Mouse (Mus musculus) spleen, embryonic (tissue): ENCODE data around the gene Birc3.
"Not testable (repeated sequence)": the region's sequence is repeated elsewhere in the genome, so short reads cannot be mapped to it uniquely, and the experiment has no call there.

ENCODE experiments used
- CTCF ChIA-PET: fragments of 350-600 bp; sonication (Branson Sonifier 250); formaldehyde crosslinking; loops from one replicate; lab custom pipeline; 2022; lab: Charles Lee

Birc3 gene

DNA sequence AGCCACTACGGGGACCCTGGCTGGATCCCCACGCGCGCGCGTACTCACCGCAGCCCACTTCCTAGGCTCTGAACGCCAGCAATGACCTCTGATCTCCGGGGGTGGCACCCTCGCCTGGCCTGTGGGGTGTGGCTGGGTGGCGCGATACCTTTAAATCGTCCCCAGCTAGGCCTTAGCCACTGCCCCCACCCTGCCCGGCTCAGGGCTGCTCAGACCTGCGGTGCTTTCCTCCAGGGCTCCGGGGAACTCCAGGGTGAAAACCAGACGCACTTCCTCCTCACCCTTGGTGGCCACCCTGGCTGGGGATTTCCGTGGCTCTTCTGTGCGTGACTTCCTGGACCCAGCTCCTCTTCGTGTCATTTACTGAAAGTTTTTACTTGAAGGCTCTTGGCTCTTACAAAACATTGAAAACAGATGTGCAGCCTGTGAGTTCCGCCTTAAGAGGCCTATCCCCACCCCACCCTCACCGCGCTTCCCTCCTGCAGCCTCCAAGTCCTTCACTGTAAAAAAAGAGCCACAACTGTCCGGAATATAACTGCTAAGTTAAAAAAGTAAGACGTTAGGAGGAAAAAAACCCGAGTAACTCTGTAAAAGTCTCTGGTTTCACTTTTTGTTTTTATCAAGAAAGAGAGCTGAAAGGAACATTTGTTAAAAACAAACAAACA lies at the start of gene Birc3:
Gene Birc3 (minus strand): TSS at position 412 of the 665 bp plus-strand sequence.
- CTCF ChIA-PET, result interaction anchor here (0.6 kb wide), 3 partner anchors 17 to 133 kb away, joined by 4 to 5 read pairs (median 5); no protein-coding TSS in a partner anchor

DNA sequence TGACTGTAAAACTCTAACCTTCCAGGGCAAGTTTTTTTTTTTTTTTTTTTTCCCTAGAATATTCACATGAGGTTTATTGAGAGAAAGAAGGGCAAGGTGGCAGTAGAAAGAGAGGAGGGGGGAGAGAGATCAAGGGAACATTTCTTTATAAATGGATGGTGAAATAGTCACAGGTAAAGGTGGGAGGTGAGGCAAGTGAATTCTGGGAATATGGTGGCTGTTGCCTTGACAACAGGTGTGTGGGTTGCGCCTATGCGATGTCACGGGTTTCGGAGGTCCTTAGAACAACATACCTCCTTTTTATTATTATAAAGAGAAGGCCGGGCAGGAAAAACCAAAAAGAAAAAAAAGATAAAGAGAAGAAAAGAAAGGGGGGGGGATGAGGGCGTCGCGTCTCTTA lies 41.9 kb upstream of the Birc3 start:
- CTCF ChIA-PET, result interaction anchor here (0.6 kb wide), 1 partner anchor 11 kb away, joined by 6 read pairs; no protein-coding TSS in a partner anchor

DNA sequence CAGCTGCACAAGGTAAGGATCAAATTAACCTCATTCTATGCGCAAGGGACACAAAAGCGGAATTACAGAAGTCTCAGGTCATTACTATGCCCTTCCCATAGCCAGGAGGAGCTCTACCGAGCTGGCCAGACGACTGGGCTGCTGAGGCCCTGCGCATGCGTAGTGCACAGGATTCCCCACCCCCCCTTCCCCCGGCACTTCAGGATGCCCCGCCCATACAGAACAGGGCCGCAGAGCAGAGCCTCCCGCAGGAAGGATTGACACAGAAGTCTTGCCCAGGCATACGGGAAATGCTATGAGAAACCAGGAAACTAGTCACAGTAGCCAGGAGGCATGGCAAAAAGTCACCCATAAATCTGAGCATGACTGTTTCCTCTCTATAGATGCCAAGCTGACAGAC lies 41.5 kb upstream of the Birc3 start:
- CTCF ChIA-PET, result interaction anchor here (0.6 kb wide), 1 partner anchor 10 kb away, joined by 6 read pairs; no protein-coding TSS in a partner anchor

DNA sequence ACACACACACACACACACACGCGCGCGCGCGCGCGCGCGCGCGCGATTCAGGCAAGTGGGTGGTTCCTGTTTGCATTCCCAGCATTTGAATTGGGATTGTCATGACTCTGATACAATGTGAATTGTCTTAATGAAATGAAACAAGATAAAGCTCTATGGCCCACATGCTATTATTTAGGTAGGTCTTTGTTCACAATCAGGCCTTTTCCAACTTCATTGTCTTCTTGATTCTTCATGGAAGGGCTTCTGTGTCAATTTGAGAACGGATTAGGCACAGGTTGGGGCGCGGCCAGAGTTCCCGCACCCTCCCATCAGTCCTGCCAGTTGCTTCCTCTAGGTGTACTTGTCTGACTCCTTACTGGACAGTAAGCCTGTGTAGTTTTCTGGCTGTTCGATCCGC lies 41.0 kb upstream of the Birc3 start:
- CTCF ChIA-PET, result no interaction called here

DNA sequence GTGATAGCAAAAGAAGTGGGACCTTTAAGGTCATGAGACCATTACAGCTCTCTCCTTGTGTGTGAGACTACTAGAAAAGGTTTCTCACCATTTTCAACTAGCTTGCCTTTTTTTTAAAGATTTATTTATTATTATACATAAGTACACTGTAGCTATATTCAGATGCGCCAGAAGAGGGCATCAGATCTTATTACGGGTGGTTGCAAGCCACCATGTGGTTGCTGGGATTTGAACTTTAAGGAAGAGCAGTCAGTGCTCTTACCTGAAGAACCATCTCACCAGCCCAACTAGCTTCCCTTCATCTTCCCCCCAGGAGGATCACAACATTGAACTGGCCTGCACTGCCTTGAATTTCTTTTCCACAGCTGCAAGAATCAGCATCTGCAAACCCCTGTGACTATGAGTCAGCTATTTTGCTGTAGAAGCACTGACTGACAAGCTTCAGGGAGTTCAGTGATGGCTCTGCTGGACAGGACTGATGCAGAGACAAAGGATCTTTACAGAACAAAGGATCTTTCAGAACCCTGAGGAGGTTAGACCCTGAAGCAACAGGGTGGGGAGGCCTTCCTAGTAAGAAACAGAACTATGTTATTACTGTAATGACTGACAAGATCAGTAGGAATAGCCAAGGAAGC lies 34.5 kb upstream of the Birc3 start:
- CTCF ChIA-PET, result interaction anchor here (0.6 kb wide), 1 partner anchor 167 kb away, joined by 6 read pairs; no protein-coding TSS in a partner anchor

DNA sequence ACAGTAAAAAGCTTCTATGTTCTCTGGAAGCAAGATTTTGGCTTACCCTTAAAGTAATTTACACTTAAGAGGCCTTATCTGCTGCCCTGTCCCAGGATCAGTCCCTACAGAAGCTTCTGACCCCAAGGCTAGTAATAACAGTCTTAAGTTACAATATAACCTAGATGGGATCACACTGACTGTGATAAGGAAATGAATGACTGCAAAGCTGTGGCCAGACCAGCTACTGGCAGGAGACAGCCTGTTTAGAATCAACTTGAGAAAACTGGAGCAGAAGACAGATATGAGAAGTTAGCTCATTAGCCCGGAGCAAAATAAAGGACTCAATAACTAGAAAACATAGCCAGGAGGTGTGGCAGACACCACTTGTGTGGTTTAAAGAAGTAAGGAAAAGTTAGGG lies 33.6 kb upstream of the Birc3 start:
- CTCF ChIA-PET, result no interaction called here

DNA sequence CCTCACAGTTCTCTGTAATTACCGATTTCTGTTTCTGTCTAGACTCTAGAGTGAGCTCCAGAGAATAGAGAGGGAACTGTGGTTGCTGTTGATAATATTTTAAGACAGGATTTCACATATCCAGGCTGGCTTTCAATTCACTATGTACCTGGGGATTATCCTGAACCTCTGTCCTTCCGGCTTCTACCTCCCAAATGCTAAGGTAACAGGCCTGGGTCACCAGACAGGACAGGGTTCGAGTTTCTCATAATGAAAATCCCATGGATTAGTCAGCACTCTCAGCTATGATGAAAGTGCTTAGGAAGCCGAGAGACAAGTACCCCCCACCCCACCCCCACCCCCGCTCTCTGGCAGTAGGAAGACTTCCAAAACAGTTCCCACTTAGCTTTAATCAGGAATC lies 30.8 kb upstream of the Birc3 start:
- CTCF ChIA-PET, result interaction anchor here (0.7 kb wide), 1 partner anchor 11 kb away, joined by 6 read pairs; no protein-coding TSS in a partner anchor

DNA sequence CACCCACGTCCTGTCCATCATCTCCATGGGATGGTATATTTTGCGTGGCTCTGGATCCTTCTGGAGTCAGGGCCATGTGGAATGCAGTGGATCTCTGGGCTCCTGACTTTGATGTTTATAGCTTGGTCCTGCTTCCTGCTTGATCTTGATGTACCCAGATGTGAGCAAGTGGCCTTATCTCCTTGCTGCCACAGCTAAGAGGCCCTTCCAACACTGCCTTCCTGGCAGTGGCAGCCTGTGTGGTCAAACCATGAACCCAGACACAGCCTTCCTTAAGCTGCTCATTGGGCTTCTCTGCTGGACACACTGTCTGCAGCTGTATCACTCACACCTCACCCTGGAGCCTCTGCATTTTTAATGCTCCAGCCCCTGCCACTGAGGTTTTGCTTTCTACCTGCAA lies 30.3 kb upstream of the Birc3 start:
- CTCF ChIA-PET, result no interaction called here

DNA sequence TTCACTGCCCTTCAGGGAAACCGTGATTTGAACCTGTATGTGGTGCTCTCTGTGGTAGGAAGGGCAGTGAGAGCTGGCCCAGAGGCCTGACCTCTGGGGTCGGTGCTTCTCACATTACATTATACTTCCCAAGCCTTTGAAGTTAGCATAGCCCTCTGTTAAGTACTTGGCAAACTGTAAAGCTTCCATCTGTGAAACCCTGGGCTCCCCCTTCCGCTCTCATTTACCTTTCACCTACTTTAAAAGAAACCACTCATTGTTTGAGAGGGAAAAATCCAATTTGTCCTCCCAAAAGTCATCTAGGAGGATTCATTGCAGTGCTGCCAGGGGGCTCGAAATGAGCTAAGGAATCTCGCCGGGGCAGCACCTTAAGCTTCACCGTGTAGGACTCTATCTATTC lies 29.3 kb upstream of the Birc3 start:
- CTCF ChIA-PET, result interaction anchor here (0.6 kb wide), 1 partner anchor 24 kb away, joined by 3 read pairs; no protein-coding TSS in a partner anchor

DNA sequence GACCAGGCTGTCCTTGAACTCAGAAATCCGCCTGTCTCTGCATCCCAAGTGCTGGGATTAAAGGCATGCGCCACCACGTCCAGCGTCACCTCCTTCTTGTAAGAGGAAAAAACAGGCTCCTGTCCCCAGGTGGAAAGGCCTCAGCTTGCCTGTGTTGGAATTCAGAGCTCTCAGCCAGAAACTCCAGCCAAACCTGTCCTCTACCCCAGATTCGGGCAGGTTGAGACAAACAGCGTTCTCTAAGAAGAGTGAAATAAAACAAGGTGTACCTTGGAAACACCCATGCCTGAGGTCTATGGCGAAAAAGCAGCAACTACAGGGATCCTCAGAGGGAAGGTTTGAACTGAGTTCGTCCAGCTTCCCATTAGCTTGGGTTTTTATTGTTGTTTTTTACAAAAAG lies 28.0 kb upstream of the Birc3 start:
- CTCF ChIA-PET, result no interaction called here

DNA sequence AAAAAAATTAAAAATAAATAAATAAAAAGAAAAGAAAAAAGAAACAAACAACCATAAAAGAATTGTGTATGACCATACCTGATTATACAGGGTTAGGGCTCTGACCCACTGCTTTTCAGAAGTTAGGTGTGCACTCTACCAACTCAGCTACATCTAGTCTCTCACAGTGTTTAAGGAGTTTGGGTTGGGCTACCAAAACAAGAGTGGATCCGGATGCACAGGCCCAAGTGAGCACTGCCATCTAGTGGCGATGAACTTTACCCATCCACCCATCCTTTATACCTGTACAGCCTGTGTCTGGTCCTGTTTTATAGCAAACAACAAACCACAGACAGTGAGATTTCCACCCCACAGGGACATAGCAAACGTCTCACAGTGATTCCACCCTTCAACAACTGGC lies 24.5 kb upstream of the Birc3 start:
- CTCF ChIA-PET, result no interaction called here

DNA sequence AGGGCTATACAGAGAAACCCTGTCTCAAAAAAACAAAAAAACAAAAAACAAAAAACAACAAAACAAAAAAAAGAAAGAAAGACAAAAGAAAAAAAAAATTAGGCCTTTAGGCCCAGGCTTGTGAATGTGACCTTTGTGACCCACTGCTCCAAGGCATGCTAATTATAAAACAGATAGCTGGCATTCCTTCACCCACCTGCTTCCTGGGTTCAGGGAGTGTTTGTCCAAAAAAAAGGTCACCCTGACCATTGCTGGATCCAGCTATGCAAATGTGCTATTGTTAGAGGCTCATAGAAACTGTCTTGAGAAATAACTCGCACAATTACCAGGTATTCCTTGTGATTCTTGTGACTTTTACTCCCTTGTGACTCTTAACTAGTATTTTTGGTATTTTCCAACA lies 18.8 kb upstream of the Birc3 start:
- CTCF ChIA-PET, result not testable (repeated sequence)

DNA sequence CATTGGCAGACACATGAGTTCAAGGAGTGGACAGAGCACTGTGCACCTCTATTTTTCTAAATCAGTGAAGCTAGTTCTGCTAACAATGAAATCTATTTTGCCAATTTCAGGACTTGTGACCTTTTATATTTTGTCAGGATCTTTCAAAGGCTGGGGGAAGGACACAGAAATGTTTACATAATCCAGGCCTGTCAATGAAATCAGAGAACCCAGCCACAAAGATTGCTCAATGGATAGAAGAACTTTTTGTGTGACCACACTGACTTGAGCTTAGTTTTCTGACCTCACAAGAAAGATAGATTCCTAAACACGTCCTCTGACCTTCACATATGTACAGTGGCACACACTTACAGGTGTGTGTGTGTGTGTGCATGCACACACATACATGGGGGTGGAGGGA lies 18.2 kb upstream of the Birc3 start:
- CTCF ChIA-PET, result no interaction called here

DNA sequence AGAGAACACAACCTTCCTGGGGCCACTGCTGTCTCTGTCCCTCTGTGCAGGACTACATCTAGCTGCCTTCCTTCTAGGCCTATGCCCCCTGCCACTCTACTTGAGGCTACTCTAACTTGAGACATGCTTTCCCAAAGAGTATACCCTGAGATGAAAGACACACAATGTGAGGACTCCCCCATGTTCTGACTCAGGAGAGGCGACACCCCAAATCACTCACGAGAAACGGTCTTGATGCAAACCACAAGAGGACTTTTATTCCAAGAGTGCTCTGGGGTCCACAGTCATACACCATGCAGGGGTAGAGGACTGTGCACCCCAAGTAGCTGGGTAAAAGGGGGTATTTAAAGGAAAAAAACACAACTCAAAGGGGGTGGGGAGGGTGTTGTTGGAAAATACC lies 11.4 kb upstream of the Birc3 start:
- CTCF ChIA-PET, result no interaction called here

DNA sequence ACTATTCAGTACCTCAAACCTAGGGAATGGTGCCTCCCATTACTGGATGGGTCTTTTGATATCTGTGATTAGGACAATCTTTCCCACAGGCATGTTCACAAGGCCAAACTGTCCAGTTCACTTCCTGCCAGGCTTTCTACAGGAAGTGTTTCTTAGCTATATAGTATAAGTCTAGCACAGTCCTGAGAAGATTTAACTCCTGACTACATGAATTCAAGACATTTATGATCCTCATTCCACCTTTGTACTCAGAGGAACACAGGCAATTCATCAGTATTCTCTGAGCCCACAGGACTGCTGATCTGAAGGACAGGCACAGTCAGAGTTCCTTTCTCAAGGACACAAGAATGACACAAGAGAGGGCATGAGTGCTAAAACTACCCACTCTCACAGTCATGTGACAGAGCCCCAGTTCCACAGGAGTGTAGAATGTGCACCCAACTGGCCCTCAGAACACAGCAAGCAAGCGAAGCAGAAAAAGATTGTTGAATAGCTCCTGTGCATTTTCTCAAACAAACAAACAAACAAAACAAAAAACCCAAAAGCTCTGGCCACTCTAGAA lies 9.4 kb upstream of the Birc3 start:
- CTCF ChIA-PET, result no interaction called here

DNA sequence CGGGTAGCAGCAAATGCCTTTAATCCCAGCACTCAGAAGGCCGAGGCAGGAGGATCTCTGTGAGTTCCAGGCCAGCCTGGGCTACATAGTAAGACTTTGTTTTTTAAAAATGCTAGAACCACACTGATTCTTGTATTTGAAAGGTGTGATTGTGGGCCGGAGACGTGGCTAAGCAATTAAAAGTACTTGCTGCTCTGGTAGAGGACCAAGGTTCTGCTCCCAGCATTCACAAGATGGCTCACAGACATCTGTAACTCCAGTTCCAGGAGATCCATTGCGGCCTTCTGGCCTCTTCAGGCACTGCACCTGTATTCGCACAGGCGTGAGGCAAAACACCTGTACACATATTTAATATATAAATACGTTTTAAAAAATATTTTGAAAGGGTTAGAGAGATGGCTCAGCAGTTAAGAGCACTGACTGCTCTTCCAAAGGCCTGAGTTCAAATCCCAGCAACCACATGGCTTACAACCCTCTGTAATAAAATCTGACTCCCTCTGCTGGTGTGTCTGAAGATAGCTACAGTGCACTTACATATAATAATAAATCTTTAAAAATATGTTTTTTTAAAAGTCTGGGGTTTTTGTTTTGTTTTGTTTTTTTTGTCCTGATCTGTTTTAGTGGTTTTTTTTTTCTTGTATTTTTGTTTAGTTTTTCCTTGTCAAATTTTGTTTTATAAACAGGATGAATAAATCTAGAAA lies 675 bp upstream of the Birc3 start:
- CTCF ChIA-PET, result interaction anchor here (0.6 kb wide), 1 partner anchor 120 kb away, joined by 4 read pairs; no protein-coding TSS in a partner anchor

DNA sequence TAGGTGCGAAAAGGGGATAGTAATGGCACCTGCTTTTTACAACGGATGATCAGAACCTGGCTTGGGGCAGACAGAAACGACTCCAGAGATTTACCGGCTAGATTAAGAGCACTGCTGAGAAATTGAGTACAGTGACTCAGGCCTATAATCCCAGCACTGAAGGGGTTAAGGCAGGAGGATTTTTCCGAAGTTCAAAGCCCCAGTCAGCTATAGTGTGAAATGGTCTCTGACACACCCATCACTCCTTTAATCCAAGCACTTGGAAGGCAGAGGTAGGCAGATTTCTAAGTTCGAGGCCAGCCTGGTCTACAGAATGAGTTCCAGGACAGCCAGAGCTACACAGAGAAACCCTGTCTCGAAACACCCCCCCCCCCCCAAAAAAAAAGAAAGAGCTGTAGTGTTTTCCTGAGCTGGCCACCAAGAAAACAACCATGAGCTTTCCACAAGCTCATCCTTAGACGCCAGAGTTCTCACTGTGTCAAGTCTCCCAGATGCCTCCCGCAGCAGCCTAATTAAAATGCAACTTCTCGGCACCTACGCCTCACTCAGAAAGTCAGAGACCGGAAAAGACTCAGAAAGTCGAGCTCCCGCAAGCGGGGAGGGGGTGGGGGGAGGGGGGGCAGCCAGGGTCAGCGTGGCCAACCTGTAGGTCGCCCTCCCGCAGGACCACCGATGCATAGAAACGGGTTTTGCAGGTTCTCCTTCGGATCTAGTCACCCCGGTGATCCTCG lies 777 bp downstream of the Birc3 start:
- CTCF ChIA-PET, result interaction anchor here (0.6 kb wide), 2 partner anchors 18 to 134 kb away, joined by 5 read pairs; no protein-coding TSS in a partner anchor

DNA sequence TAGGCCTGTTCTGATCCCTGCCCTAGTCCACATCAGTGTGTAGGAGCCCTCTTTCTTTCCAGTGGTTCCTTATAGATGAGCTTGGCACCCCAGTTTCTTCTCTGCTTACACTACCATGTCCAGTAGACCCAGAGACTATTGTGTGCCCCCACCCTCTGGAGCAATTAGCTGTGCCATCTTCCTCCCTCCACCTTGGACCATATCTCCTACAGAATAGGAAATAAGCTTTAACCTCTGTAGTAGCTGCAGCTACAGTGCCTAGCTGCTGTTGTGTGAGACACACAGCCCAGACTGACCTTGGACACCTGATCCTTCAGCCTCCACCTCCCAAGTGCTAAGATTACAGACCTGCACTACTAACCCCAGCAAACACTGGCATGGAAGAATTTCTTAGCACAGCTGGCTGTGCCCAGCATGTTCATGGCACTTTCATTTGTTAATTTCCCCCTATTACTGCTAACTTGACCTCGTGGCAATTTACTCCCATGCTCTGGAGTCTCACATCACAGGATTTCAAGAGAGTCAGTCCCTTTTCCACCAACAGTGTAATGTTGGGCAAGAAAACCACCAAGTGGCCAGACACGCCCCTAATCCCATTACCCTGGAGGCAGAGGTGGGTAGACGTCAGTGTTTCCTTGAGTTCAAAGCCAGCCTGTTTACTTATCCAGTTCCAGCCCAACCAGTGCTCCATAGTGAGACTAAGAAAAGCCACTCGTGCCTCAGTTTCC lies 1.5 kb downstream of the Birc3 start:
- CTCF ChIA-PET, result interaction anchor here (0.9 kb wide), 1 partner anchor 107 kb away, joined by 3 read pairs; the partner anchor contains the start of gene Tmem123

DNA sequence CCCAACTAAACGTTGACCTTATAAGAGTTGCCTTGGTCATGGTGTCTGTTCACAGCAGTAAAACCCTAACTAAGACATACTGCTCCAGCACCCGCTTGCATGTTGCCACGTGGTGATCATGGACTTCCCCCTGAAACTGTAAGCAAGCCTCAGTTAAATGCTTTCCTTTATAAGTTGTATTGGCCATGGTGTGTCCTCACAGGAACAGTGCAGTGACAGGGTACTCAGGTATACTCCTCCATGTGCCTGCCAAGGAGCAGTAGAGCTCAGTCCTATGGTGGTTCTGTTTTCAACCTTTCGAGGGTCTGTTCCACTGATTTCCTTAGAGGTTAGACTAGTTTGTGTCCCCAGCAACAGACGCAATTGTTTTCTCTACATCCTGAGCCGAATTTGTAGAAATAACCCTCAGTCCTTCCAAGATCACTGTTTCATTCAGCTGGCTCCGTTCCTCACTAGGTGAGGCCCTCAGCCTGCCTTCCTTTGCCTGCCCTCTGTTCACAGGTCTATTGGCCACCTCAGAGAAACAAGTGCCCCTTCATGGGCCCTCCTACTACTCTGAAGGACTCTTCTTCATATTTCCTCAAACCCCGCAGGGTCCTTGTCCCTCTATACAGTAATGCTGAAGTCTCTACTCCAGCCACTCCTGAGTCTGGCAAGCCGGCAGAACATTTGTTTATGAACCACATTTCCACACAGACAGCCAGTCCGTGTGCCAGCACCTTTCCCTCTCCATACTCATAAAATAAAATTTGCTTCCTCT lies 2.2 kb downstream of the Birc3 start:
- CTCF ChIA-PET, result interaction anchor here (0.9 kb wide), 1 partner anchor 107 kb away, joined by 3 read pairs; the partner anchor contains the start of gene Tmem123
